Mouse (Mus musculus) layer of hippocampus, adult 18-20 months (tissue): Measurements from ENCODE around the gene Ldlrad3. TPM values are rescaled to one million over a fixed set of nuclear protein-coding genes. Genes with fewer than 3 reads are reported as not detected.

ENCODE experiments used
- DNase-seq, 2 experiments: peaks; one replicate each; pipeline ENCODE4 v3.0.0; 2022; ENCODE audit warnings: low spot score in 2 of 2
- total RNA-seq, 2 experiments: library from RNA; stranded (reverse); gene quantifications; 2 replicates each; pipeline ENCODE4 v1.2.3; 2021

The Ldlrad3 gene
- total RNA-seq, 2 experiments from 2014 or later: 8.8 to 9.8 TPM

DNA sequence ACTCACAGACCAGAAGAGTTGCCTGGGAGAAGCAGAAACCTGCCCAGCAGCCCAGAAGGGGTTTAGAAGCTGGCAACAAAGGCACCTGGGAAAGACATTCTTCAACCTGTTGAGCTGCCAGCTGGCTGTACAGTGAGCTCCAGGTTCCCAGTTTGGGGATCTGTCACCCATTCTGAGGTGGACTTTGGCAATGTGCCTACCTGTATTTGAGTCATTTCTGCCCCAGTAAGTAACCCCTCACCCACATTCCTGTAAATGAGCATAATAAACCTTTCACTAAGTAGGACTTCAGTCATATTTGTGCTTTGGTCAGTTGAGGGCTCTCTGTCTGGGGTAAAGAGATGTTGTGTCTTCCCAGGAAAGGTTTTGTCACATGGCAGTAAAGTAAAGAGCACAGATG, 4.8 kb upstream of the Ldlrad3 start:
- no peak for DNase-seq

DNA sequence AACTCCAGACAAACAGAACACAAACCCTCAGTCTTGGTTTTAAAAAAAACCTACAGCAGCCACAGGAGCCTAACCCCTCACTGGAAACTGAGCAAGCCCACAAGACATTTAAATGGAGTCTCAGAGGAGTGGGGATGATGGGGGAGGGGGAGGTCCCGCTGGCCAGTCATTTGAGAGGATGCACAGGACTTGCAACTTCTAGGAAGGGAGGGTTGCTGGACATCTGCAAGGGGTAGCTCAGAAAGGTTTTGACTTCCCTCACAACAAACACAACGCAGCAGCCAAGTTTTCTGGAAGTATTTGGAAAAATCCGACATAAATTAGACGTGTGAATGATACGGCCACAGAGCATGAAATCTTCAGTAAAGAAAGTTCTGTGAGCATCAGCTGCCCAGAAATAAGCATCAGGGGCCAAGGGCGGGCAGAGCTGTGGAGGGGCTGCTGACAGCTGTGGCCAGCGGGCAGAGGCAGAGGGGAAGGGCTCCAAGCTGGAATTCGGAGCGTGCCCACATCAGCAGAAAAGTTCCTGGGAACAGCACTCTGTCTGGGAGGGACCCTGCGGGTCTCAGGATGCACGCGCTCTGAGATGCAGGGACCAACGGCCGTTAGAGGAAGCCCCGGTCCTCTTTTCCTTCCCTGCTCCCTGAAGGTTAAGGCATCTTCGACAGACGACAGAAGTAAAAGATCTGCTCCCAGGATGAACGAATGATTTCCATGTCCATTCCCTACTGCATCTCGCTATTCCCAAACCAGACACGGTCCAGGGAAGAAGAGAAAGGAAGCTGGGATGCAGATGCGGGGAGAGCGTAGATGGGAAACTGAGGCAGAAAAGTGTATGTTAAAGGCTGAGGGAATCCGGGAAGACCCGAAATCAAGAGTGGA, 875 bp downstream of the Ldlrad3 start:
- DNase-seq: no peak

DNA sequence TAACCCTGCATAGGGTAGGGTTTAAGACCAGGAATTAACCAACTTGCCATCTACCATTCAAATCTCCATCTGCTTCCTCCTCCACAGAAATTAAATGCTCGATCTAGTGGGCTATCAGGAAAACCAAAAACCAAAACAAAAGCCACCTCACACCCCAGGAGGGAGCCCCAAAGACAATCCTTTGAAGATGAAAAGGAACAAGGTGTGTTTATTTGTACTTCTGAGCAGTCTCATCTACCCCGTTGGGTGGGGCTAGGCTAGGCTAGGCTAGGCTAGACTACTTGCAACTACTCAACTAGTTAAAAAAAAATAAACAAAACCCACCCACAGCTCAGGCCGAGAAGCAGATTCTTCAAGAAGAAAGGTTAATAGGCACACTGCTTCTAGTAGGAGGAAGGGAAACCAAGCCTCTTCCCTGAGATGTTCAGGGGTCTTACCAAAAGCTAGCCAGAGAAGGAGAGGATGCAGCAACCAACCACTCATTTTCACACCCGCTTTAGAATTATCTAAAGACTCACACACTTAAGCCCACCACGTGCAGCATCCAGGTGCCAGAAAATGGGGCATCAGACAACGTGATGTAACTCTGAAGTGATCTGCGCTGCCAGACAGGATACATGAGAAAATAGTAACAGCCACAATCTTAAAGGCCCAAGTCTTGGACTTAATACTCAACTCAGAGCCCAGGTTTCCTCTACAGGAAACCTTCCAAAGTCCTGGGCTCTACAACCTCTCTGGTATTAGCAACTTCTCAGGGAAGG, 2.3 kb downstream of the Ldlrad3 start:
- no peak for DNase-seq

- DNase-seq: no peak
These were observed 4.7 kb downstream of the Ldlrad3 start for GRCm38 (mm10) chr2:102181459-102181858.

DNA sequence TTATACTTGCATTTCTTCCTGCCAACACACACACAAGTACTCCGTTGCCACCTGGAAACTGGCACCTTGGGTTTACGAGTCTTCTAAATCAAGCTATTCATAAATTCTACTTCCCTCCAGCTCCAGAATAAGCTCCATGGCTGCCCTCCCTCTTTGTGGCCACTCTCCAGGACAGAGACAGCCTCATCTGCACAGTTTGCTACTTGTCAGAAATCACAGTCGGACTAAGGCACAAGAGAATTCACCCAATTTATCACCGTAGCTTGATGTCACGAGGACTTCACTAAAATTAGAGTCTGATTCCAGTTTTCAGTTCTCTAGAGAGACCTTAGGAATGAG, 9.8 kb downstream of the Ldlrad3 start:
- no peak for DNase-seq

GRCm38 (mm10) chr2:102175741-102176433, 10.3 kb downstream of the Ldlrad3 start:
- no peak for DNase-seq

DNA sequence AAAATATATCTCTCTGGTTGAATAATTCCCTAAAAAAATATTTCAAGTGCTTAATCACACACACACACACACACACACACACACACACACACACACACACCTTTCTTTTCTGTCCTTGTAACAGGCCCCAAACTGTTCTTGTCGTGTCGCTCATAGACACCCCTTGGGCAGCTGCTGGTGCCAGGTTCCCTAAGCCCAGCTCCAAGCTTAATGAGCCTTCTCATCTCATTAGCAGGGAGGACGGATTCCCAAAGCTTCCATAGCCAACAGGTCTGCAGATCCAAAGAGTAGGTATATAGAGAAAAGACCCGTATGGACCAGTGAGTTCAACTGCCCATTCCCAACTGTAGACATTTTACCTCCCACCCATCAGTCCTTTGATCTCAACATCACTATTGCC, 13.7 kb downstream of the Ldlrad3 start:
- no peak for DNase-seq

- DNase-seq: no peak
These were observed 19.4 kb downstream of the Ldlrad3 start for GRCm38 (mm10) chr2:102166550-102167325.

GRCm38 (mm10) chr2:102163106-102163505, 23.1 kb downstream of the Ldlrad3 start:
- no peak for DNase-seq

- no peak for DNase-seq
These were observed 28.6 kb downstream of the Ldlrad3 start for GRCm38 (mm10) chr2:102157555-102157954.

DNA sequence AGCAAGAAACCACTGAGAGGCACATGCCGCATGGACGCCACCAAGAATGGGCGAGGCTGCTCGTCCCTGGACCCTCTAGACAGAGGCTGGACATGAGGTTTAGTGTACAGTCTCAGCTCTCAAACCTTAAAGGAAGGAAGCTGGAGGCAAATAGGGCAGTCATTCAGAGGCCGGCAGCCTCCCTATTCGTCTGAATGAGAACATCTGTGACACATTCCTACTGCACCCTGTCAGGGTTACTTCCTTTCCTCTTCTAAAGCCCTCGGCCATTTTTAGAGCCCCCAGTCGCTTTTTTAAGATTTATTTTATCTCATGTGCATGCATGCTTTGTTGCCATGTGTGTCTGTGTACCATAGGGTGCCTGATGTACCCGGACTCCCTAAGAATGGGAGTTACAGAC, 29.2 kb downstream of the Ldlrad3 start:
- DNase-seq: no peak

DNA sequence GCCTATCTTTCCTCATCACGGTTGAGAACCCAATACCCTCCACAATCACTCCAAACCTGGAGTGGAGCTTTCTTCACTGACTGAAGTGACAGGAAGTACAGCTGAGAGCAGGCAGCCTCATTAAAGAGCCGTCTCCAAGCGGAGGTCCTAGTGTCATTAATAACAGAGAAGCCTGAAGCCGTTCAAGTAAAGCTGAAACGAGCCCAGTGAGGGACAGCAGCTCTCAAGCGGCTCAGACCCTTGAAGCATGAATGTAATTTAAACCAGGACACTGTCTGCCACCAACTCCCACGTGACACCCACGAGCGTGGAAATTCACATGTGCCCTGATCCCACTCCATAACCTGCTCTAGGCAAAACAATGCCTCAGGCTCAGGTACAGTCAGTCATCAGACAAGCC, 29.7 kb downstream of the Ldlrad3 start:
- DNase-seq: no peak

GRCm38 (mm10) chr2:102155306-102156015, 30.7 kb downstream of the Ldlrad3 start:
- DNase-seq: no peak

GRCm38 (mm10) chr2:102154771-102155211, 31.4 kb downstream of the Ldlrad3 start:
- DNase-seq: no peak

DNA sequence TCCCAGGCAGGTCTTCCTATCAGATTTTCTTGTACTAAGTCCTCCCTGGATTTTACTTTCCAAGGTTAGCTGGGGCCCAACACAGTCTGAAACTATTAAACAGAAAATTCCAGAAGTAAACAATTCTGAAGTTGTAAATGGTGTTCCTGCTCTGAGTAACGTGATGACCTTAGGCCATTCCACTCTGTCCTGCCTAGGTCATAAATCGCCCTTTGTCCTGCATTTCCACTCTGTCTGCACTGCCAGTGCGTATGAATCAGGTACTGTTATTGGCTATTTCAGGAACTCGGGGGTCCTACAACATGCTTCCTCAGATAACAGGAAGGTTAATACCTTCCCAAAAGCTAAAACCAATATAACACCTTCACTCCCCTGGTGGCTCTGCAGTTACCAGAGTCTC, 31.9 kb downstream of the Ldlrad3 start:
- DNase-seq: no peak

- no peak for DNase-seq
These were observed 32.7 kb downstream of the Ldlrad3 start for GRCm38 (mm10) chr2:102153516-102153915.

DNA sequence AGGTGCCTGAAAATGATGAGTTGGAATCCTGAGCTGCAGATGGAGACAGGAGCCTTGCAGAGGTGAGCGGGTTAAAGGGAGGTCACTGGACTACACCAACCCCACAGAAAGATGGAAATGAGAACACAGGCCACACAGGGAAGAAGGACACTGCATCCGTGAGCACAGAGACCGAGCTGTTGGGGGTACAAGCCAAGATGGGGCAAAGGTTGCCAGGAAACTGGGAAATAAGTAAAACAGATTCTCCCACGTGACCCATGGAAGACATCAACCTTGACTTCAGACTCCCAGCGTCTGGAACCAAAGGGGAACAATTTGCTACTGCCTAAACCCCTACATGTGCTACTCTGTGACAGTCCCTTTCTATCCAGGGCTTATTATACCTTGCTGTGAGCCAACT, 33.3 kb downstream of the Ldlrad3 start:
- DNase-seq: no peak

DNA sequence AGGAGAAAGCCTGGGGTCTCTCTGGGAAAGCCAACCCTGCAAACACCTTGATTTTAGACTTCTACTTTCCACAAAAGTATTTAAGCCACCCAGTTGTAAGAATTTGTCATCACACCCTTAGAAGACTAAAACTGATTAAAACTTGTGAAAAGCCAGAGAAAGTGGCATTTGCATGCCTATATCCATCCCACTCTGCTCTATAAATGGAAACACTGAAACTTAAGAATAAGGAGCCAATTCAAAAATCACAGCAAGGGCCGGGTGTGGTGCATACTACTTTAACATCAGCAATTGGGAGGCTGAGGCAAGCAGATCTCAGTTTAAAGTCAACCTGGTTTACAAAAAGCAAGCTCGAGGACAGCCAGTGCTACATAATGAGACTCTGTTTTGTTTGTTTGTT, 37.1 kb downstream of the Ldlrad3 start:
- DNase-seq: no peak

DNA sequence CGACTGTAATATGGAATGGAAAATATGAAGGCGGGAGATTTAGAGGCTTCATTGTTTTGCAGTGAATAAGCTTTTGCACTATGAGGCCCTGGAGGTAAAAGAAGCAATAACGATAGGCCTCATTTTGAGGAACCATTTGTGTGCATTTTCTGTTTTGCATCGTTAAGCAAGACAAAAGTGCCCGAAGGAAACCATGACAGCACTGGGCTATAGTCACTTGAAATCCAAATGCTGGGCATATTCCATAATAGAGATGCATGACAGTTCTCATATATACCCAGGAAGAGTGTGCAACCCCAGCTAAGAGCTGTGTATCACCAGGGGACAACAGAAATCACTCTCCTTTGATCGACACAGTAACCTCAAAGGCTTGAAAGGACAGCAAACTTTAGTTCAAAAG, 38.1 kb downstream of the Ldlrad3 start:
- DNase-seq: no peak

GRCm38 (mm10) chr2:102147561-102147960, 38.6 kb downstream of the Ldlrad3 start:
- DNase-seq: no peak
